Mouse (Mus musculus) brown adipose tissue, adult 24 weeks (tissue): ENCODE measurements around the gene Susd1. TPM values are rescaled to one million over a fixed set of nuclear protein-coding genes. Genes with fewer than 3 reads are reported as not detected.

Experiments used
- H3K27ac ChIP-seq: fragments of 200-500 bp; replicated peaks from 2 replicates; pipeline ENCODE4 v1.5.1; 2012; ENCODE audit warnings: low read depth, mild to moderate bottlenecking, low read length
- H3K4me1 ChIP-seq: fragments of 200-500 bp; 2 replicates; pipeline ENCODE4 v1.6.1; 2012; ENCODE audit warnings: low read length, mixed read lengths; ENCODE audit not compliant: control insufficient read depth, insufficient read depth, insufficient read length
- H3K4me3 ChIP-seq: fragments of 200-500 bp; 2 replicates; pipeline ENCODE4 v1.5.1; 2012; ENCODE audit warnings: low read depth, mild to moderate bottlenecking, low read length, moderate library complexity; ENCODE audit not compliant: insufficient read depth
- polyA plus RNA-seq: library from polyadenylated mRNA; stranded (reverse); fragments of >200 nt; gene quantifications from 2 replicates; pipeline ENCODE4 v1.2.4, GENCODE M21; 2012; ENCODE audit not compliant: missing spikeins, insufficient read depth, insufficient read length

Gene Susd1
- polyA plus RNA-seq, 1 experiment = 1.1 TPM

DNA sequence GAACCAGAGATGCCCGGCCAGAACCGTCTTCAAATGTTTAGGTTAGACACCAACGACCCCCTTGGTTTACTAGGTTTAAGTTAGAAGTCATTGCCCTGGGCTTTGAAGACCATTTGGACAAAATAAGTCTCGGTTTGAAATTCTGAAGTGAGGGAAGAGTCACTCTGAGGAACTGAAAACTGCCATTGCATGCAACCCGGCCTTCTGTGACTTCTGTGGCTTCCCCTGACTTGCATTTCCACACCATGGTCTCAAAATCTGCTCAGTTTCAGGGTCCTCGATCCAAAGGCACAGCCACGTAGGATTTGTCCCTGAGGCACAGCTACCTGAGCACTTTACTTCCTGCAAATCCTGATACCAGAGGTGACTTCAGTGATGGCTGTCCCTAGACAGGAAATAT lies 86.5 kb downstream of the Susd1 start:
- H3K27ac ChIP-seq = peak overlapping the region; percentile 70

GRCm38 (mm10) chr4:59350354-59350753 lies 88.1 kb downstream of the Susd1 start:
- Histone ChIP-seq H3K4me1 (peaks cover 5% of the 10 kb centered on the region; the same call in 1 of the 2 replicates), H3K4me3 (no peak overlapping the region), H3K27ac (0 out of 2 replicates have a peak overlapping the region, but pooled peaks have one; percentile 3)

More for the DNA sequence above, 86.5 kb downstream of the Susd1 start:
- Histone ChIP-seq H3K4me3 (no peak overlapping the region), H3K4me1 (peaks cover 5% of the 10 kb centered on the region; the same call in 1 of the 2 replicates)

- Histone ChIP-seq H3K27ac (peak overlapping the region; percentile 59), H3K4me3 (no peak overlapping the region)
These were observed 88.8 kb downstream of the Susd1 start for GRCm38 (mm10) chr4:59349425-59350185.

DNA sequence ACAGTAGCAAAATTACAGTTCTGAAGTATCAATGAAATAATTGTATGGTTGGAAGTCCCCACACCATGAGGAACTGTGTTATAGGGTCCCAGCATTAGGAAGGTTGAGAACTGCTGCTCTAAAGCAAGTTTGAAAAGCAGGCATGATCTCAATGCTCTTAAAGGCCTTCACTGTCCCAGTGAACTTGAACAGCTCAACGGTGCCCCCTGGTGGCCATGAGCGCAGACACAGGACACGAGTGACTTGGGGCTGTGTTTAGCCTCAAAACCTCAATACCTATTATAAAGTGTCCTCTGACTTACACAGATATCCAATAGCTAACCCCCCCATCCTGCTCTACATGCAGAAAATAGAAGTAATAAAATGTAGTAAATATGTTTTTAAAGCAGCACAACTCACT lies 97.7 kb downstream of the Susd1 start:
- peak overlapping the region; percentile 98 for H3K27ac ChIP-seq
- H3K4me1 ChIP-seq = peaks cover 19% of the 10 kb centered on the region
- H3K4me3 ChIP-seq = no peak overlapping the region

More at GRCm38 (mm10) chr4:59349425-59350185, 88.8 kb downstream of the Susd1 start:
- peaks cover 5% of the 10 kb centered on the region; the same call in 1 of the 2 replicates for H3K4me1 ChIP-seq

DNA sequence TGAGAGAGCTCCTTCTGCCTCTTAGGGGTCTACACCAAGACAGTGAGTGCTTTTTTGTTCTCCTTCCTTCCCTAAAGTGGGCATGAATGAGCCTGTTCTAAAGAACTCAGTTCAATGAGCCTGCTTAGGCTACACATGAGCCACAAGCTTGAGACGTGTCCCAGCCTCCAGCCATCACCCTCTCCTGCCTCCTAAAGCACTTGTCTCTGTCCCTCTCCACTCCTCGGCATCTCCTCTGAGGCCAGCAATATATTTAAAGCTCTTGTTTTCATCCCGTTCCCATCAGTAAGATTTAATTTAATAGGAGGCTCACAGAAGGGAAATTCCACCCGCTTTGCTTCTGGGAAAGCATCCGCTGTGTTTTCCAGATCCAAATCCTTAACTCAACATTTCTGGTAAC lies 98.4 kb downstream of the Susd1 start:
- Histone ChIP-seq H3K4me1 (peaks cover 19% of the 10 kb centered on the region), H3K4me3 (no peak overlapping the region), H3K27ac (peak overlapping the region; percentile 98)

GRCm38 (mm10) chr4:59338896-59339535 lies 99.4 kb downstream of the Susd1 start:
- H3K27ac ChIP-seq = peak overlapping the region; percentile 87
- peaks cover 19% of the 10 kb centered on the region for H3K4me1 ChIP-seq
- no peak overlapping the region for H3K4me3 ChIP-seq

DNA sequence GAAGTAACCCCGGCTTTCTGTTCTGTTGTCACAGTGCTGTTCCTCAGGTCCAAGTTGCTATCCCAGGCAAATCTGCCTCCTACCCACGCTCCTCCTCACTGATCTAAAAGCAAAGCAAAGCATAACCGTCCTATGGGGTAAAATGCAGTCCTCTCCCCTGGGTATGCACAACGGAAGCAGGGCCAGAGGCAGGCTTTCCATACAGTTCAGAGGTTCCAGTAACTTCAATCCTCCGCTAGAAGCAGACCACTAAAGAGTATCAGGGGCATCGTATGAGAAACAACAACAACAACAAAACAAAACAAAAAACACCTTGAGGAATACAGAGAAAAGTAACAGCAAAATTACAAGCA lies 100.9 kb downstream of the Susd1 start:
- no peak overlapping the region for H3K4me3 ChIP-seq
- peaks cover 19% of the 10 kb centered on the region for H3K4me1 ChIP-seq
- no peak overlapping the region for H3K27ac ChIP-seq

- Histone ChIP-seq H3K27ac (no peak overlapping the region), H3K4me1 (peaks cover 22% of the 10 kb centered on the region), H3K4me3 (no peak overlapping the region)
These were observed 101.4 kb downstream of the Susd1 start for GRCm38 (mm10) chr4:59336846-59337532.

- peak overlapping the region; percentile 3 for H3K27ac ChIP-seq
- H3K4me3 ChIP-seq = no peak overlapping the region
- H3K4me1 ChIP-seq = peaks cover 25% of the 10 kb centered on the region
These were observed 102.0 kb downstream of the Susd1 start for GRCm38 (mm10) chr4:59336439-59336809.

- Histone ChIP-seq H3K27ac (peak overlapping the region; percentile 3; the same call in 1 of the 2 replicates), H3K4me1 (peaks cover 30% of the 10 kb centered on the region), H3K4me3 (no peak overlapping the region)
These were observed 102.6 kb downstream of the Susd1 start for GRCm38 (mm10) chr4:59335616-59336438.

DNA sequence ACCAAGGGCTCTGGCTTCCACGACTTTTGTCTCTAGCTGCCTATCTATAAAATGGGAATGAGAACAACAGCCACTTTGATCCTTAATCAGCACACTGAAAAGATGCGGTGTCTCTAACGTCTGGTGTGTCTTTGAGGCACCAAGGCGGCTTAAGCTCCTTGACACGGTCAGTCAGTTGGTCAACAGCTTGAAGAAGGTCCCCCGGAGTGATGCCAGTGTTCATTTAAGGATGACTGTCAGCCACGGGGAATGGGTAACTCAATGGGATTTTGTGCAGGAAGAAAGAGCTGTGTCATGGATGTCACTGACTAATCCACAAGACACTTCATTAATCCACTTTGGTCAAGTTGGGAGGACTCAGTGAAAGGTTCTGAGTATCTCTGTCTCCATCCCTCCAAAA lies 103.3 kb downstream of the Susd1 start:
- H3K4me1 ChIP-seq = peaks cover 33% of the 10 kb centered on the region
- H3K4me3 ChIP-seq = no peak overlapping the region
- no peak overlapping the region for H3K27ac ChIP-seq

DNA sequence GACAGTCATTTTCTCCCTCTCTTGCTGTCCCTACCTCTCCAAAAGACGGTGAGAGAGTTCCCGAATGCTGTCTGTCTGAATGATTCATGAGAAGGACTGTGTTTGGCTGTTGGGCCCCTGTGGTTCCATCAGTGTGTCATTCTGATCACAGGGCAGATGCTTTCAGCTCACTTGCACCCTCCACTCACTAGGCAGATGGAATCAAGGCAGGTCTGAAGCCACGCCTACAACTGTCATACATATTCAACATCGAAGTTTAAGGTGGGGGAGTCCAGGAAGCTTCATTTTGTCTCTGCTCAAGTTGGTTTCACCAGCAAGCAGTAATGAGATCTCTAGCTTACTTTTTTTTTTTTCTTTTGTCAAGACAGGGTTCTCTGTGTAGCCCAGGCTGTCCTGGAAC lies 104.2 kb downstream of the Susd1 start:
- H3K27ac ChIP-seq = no peak overlapping the region
- H3K4me1 ChIP-seq = peaks cover 33% of the 10 kb centered on the region

DNA sequence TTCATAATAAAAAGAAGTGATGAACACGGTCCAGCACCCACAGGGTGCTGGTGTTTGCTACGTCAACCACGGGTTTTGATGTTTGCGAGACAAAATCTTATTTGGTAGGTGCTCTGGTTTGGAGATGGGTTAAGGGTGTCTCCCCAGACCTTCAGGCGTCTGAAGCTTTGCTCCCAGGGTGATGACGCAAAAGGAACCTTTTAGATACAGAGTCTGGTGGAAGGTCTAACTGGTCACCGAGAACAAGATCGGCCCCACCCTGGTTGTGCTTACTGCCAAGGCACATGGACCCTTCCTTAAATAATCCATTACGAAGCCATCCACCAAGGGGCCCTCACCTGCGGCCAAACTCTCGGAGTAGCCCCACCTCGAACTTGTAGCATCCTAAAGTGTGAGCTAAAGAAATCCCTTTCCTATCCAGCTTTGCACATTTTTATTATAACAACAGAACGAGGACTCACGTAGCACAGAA lies 105.0 kb downstream of the Susd1 start:
- H3K4me1 ChIP-seq = peaks cover 28% of the 10 kb centered on the region
- no peak overlapping the region for H3K4me3 ChIP-seq
- H3K27ac ChIP-seq = no peak overlapping the region

More for the DNA sequence above, 104.2 kb downstream of the Susd1 start:
- no peak overlapping the region for H3K4me3 ChIP-seq

- H3K4me1 ChIP-seq = peaks cover 28% of the 10 kb centered on the region
- no peak overlapping the region; the same call in 1 of the 2 replicates for H3K27ac ChIP-seq
- H3K4me3 ChIP-seq = no peak overlapping the region
These were observed 105.6 kb downstream of the Susd1 start for GRCm38 (mm10) chr4:59332691-59333423.
